ENCODE assay signal across 20 mouse cellular contexts in genomic region chr1:120263226-120263625, GRCm38 (mm10). TPM values are rescaled to one million over a fixed set of nuclear protein-coding genes. Genes with fewer than 3 reads are reported as not detected.
DNase-seq lines count a peak whose midpoint lies in the region; ATAC-seq and TF ChIP-seq lines count a peak whose summit lies in the region.
"Had no signal": no experiment of that assay in that cellular context is flagged by ENCODE, and none has a peak within 500 bp of the region (broad histone marks: within the 10 kb centered on the region; RNA-seq: fewer than 3 reads in every experiment).

No protein-coding gene starts in this region.

- peaks cover 93% of the 10 kb centered on the region for H3K4me1 ChIP-seq in G1E (ENCODE audit: insufficient read depth, low read depth, low read length)
- H3K4me1 ChIP-seq in liver, embryonic 15.5 days (replicated peaks): peaks cover 99% of the 10 kb centered on the region
- H3K4me1 ChIP-seq in forebrain, embryonic 16.5 days (replicated peaks; ENCODE audit: control insufficient read depth, insufficient read depth, low read length): peaks cover 12% of the 10 kb centered on the region
- peaks cover 12% of the 10 kb centered on the region for H3K4me1 ChIP-seq in hindbrain, embryonic 12.5 days

- H3K4me2 ChIP-seq in liver, embryonic 15.5 days: peak overlapping the region; percentile 96
- H3K4me2 ChIP-seq in forebrain, embryonic 16.5 days (ENCODE audit: low read length): no peak overlapping the region
- H3K4me2 ChIP-seq in hindbrain, embryonic 12.5 days (replicated peaks): no peak overlapping the region
- H3K4me2 ChIP-seq: embryonic facial prominence, embryonic 13.5 days; forebrain, embryonic 12.5 days; neural tube, embryonic 12.5 days had no signal

- peak; percentile 41 for DNase-seq in kidney, adult 18-20 months
- no peak for DNase-seq in kidney, postnatal 4 days
- no peak for DNase-seq in G1E (ENCODE audit: low spot score)
- DNase-seq in fat pad, adult 2 months (ENCODE audit: extremely low read depth, low read depth, low spot score): peak; percentile 30
- DNase-seq: adrenal gland, adult 8-10 months; cerebellum, adult 11-12 months; gastrocnemius, postnatal 25 days; heart, postnatal 36 days; lung, adult 18-20 months; spleen, adult 18-20 months; thymus, adult 18-20 months had no signal

- peak overlapping the region; percentile 92; the same call in 1 of the 2 replicates for H3K27ac ChIP-seq in liver, embryonic 15.5 days (replicated peaks)
- H3K27ac ChIP-seq in forebrain, embryonic 16.5 days (ENCODE audit: low read length): no peak overlapping the region
- no peak overlapping the region for H3K27ac ChIP-seq in hindbrain, embryonic 12.5 days
- H3K27ac ChIP-seq: embryonic facial prominence, embryonic 13.5 days; forebrain, embryonic 12.5 days; neural tube, embryonic 12.5 days had no signal

- H3K4me3 ChIP-seq in G1E (ENCODE audit: low read depth, low read length): peak overlapping the region; percentile 76; the same call in 1 of the 2 replicates
- H3K4me3 ChIP-seq in liver, embryonic 15.5 days (replicated peaks): peak overlapping the region; percentile 84
- H3K4me3 ChIP-seq in forebrain, embryonic 16.5 days (replicated peaks; ENCODE audit: low read length): no peak overlapping the region
- no peak overlapping the region for H3K4me3 ChIP-seq in hindbrain, embryonic 12.5 days
- H3K4me3 ChIP-seq: embryonic facial prominence, embryonic 13.5 days; forebrain, embryonic 12.5 days; neural tube, embryonic 12.5 days had no signal

- no peaks in the 10 kb centered on the region for H3K27me3 ChIP-seq in G1E (ENCODE audit: insufficient read depth, low read length)
- H3K27me3 ChIP-seq in liver, embryonic 15.5 days: no peaks in the 10 kb centered on the region
- no peaks in the 10 kb centered on the region; the same call in 1 of the 2 replicates for H3K27me3 ChIP-seq in forebrain, embryonic 16.5 days (replicated peaks; ENCODE audit: control insufficient read depth, insufficient read depth, low read length)
- peaks cover 15% of the 10 kb centered on the region for H3K27me3 ChIP-seq in hindbrain, embryonic 12.5 days
- H3K27me3 ChIP-seq: heart, embryonic 12.5 days had no signal

- H3K36me3 ChIP-seq in G1E (replicated peaks): peaks cover 41% of the 10 kb centered on the region
- H3K36me3 ChIP-seq in liver, embryonic 15.5 days (replicated peaks): peaks cover 31% of the 10 kb centered on the region
- H3K36me3 ChIP-seq in forebrain, embryonic 16.5 days (ENCODE audit: control insufficient read depth, insufficient read depth): no peaks in the 10 kb centered on the region
- no peaks in the 10 kb centered on the region for H3K36me3 ChIP-seq in hindbrain, embryonic 12.5 days
- H3K36me3 ChIP-seq: embryonic facial prominence, embryonic 13.5 days; forebrain, embryonic 12.5 days; heart, embryonic 12.5 days; neural tube, embryonic 12.5 days had no signal

- peak overlapping the region; percentile 86 for H3K9ac ChIP-seq in liver, embryonic 15.5 days
- H3K9ac ChIP-seq in forebrain, embryonic 16.5 days (replicated peaks; ENCODE audit: low read depth, low read length): no peak overlapping the region
- no peak overlapping the region for H3K9ac ChIP-seq in hindbrain, embryonic 12.5 days
- H3K9ac ChIP-seq: embryonic facial prominence, embryonic 13.5 days; forebrain, embryonic 12.5 days; heart, embryonic 12.5 days; neural tube, embryonic 12.5 days had no signal

- H3K9me3 ChIP-seq in G1E (replicated peaks): peaks cover 4% of the 10 kb centered on the region; the same call in 1 of the 2 replicates
- H3K9me3 ChIP-seq in liver, embryonic 15.5 days (replicated peaks): no peaks in the 10 kb centered on the region
- no peaks in the 10 kb centered on the region for H3K9me3 ChIP-seq in forebrain, embryonic 16.5 days (ENCODE audit: control insufficient read depth, low read length)
- H3K9me3 ChIP-seq in hindbrain, embryonic 12.5 days (replicated peaks): no peaks in the 10 kb centered on the region
- H3K9me3 ChIP-seq: embryonic facial prominence, embryonic 13.5 days; forebrain, embryonic 12.5 days; heart, embryonic 12.5 days; neural tube, embryonic 12.5 days had no signal

- 73% methylated on average over 4 of the region's 4 CpGs for WGBS in liver, embryonic 15.5 days (ENCODE audit: insufficient replicate concordance)
- 88% methylated on average over 4 of the region's 4 CpGs for WGBS in forebrain, embryonic 16.5 days
- WGBS in hindbrain, embryonic 12.5 days: 86% methylated on average over 4 of the region's 4 CpGs

- TF ChIP-seq CTCF in G1E (IDR thresholded peaks at IDR 0.05; ENCODE audit: low read depth, low read length): no peak

- ATAC-seq in G1E (ENCODE audit: extremely low read depth, insufficient number of reproducible peaks, low FRiP score, poor library complexity, severe bottlenecking): no peak
- ATAC-seq in liver, embryonic 15.5 days (ENCODE audit: insufficient read depth): no peak
- no peak for ATAC-seq in forebrain, embryonic 16.5 days
- ATAC-seq in hindbrain, embryonic 12.5 days (ENCODE audit: low FRiP score): no peak
- ATAC-seq: hindbrain, embryonic 16.5 days; intestine, postnatal 0 days had no signal

RNA-seq across cellular contexts. Expression of gene Steap3, which starts 9.3 kb away (rescaled TPM):
- 25.3 and 28.5 TPM in 2 replicates for total RNA-seq in G1E (2014; fragmentation: Nextera tagmentation)
- total RNA-seq in G1E (2017): 10.2 and 11.8 TPM in 2 replicates
- 67.2 and 71.7 TPM in 2 replicates for polyA plus RNA-seq in G1E (2012)
- 43.4 and 46.8 TPM in 2 replicates for polyA plus RNA-seq in liver, embryonic 15.5 days (2015; fragmentation: Nextera tagmentation; extraction: Ambion mirVana)
- polyA plus RNA-seq in forebrain, embryonic 16.5 days (2015; fragmentation: Nextera tagmentation; extraction: Ambion mirVana): 2.8 and 3.4 TPM in 2 replicates
- polyA plus RNA-seq in hindbrain, embryonic 12.5 days (2016; fragmentation: Nextera tagmentation; extraction: Ambion mirVana): 2.4 and 3.6 TPM in 2 replicates

Comparison
In these comparisons a context has a peak if more than half of its experiments do, and no peak if none do; other contexts are left out.
1. DNase-seq: peak in kidney, adult 18-20 months (single experiment) and fat pad, adult 2 months (single experiment); none in kidney, postnatal 4 days (0 of 2) and G1E (single experiment).
2. H3K4me3 ChIP-seq: peak in G1E (single experiment) and liver, embryonic 15.5 days (single experiment); none in forebrain, embryonic 16.5 days (single experiment) and hindbrain, embryonic 12.5 days (single experiment).